Mouse (Mus musculus): Measurements from ENCODE around the gene Ercc2.

The Ercc2 gene

DNA sequence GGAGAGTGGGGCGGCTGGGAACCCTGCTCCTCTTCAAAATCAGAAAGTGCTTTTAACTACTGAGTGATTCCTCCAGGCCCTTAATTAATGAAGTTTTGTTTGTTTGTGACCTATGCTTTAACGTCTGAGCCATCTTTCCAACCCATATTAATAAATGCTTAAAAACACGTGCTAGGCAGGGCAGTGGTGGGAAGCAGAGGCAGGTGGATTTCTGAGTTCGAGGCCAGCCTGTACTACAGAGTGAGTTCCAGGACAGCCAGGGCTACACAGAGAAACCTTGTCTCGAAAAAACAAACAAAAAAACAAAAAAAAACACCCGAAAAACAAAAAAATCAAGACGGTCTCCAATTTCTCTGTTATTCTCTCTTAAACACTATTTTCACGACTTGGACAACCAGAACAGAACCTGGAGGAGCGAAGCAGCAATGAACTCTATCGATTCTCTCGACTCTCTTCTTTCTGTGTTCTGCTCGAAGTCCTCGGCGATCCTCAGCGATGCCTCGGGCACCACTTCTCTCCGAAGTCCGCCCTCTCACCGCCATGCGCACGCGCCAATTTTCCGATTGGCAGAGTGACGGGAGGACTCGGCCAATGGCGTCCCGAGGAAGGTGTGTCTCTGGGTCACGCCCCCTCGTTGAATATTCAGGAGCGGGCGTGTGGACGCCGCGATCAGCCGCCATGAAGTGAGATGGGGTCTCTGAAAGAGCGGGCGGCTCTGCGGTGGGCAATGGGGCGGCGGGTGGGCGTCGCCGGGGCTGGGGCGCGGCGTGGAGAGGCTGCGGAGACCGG, at the start of gene Ercc2:
Gene Ercc2 (plus strand): TSS at position 634 of the 789 bp plus-strand sequence.
- peak; percentile 100 for DNase-seq (ENCODE audit: low spot score)

DNA sequence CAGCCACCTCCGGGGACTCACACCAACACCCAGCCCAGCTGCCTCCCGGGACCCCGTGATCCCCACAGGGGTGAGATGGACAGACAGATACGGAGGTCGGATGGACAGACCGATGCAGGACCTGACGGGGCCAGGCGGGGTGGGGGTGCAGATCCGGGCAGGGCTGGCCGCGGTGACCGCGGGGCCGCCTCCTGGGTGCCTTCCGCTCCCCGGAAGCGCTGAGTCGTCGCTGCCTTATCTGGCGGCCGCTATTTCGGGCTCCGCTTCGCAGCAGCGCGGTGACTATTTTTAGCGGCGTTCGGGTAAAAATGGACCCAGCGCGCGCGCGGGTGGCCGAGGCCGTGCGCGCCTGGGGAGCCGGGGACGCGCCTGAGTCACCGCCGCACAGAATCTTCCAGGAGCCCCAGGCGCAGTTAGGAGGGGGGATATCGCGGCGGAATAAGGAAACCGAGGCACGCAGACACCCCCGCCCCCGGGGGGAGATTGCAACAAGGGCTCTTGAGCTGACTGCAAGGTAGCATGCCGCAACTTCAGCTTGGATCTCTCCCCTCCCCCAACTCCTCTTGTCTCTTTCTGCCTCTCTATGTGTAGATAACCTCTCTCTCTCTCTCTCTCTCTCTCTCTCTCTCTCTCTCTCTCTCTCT, 49.0 kb upstream of the Ercc2 start:
- peak; percentile 61 for DNase-seq (ENCODE audit: low spot score)

DNA sequence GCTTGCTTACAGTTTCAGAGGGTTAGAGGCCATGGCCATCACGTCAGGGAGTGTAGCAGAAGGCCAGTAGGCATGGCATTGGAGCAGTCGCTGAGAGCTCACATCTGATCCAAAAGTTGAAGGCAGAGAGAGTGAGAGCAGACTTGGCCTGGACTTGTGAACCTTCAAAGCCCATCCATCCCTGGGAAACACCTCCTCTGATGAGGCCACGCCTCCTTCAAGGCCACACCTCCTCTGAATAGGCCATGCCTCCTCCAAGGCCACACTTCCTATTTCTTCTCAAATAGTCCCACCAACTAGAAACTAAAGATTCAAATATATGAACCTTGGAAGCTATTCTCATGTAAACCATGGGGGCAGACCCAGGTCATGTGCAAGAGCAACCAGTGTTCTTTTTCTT, 46.2 kb upstream of the Ercc2 start:
- DNase-seq (ENCODE audit: low spot score): no peak

DNA sequence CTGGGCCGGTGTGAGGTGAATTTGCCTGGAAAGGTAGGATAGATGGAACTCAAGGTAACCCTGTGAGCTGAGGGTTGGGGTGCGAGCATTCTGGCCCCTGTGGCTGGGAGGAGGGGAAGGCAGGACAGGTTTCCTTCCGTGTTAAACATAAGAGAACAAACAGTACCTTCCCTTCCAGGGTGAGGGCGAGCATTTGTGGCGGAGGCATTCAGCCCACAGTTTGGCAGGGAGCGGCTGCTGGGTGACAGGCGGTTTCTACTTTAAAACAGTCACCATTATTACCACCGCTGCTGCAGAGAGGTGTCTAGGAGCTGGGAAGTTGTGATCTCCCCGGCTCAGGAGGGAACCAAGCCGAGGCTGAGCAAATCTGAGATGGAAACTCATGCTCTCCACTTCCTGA, 44.7 kb upstream of the Ercc2 start:
- DNase-seq (ENCODE audit: low spot score): no peak

DNA sequence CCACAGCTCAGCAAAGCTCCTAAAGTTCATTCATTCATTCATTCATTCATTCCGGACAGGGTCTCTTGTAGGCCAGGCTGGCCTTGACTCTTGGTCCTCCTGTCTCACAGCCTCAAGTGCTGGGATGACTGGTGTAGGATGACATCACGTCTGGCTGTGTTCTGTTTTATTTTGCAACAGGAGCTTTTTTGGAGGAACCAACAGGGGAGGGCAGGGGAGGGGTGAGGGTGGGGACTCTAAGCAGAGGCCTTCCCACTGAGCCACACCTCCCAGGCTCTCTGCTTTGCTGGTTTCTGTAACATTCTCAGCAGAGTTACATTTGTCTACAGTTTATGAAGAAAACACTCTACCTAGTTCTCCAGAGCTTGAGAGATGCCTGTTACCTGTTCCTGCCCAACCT, 43.8 kb upstream of the Ercc2 start:
- DNase-seq (ENCODE audit: low spot score): no peak

DNA sequence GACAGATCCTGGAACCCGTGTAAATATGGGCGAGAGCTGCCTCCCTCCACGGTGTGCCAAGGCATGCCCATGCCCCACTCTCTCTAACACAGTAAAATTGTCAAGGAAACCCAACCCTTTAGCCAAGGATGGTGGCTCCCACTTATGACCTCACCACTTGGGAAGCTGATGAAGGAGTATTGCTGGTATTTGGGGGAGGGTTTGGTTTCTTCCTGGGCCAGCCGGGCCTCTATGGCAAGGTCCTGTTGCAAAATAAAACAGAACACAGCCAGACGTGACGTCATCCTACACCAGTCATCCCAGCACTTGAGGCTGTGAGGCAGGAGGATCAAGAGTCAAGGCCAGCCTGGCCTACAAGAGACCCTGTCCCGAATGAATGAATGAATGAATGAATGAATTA, 43.2 kb upstream of the Ercc2 start:
- DNase-seq (ENCODE audit: low spot score): no peak

DNA sequence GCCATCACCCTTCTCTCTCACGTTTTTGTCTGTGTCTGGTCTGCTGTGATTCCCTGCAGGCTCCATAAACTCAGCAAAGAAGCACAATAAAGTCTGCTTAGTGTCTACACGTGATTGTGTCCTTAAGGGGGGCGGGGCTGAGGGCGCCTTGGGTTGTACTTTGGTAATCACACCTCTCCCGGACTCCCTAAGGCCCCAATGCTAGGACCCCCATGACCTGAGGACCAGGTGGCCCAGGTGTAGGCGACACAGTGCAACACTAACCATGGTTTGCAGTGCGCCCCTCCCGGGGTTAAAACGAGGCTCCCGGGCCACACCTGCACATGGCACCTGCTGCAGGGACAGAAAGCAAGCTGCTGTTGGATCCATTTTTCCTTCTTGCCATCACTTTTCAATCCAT, 40.6 kb upstream of the Ercc2 start:
- DNase-seq (ENCODE audit: low spot score): no peak

DNA sequence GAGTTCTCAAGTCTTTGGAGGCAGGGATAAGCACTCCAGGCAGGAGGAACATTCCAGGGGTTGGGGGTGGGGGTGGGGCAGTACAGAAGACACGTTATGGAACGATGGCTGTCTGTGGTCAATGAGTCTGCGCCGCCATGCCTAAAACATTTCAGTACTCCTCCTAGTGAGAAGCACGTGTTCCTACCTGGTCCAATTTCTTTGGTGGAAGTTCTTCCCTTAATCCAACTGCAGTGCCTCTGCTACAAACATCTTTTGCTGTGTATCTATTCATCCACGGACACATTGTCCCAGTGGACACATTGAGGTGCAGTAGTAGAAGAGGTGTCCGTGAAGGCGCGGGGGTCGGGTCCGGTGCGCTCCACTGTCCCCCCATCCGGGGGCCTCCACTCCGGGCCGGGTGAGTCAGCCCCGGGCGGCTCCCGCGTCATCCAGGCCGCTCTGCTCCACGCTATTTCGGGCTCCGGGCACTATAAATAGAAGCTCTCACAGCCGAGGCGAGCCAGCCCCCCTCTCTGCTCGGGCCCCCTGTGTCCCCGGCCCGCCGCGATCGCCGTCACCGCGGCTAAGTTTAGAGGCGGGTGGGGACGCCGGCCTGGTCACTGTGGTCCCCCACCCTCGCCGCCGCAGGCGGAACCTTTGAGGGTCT, 39.9 kb upstream of the Ercc2 start:
- no peak for DNase-seq (ENCODE audit: low spot score)

DNA sequence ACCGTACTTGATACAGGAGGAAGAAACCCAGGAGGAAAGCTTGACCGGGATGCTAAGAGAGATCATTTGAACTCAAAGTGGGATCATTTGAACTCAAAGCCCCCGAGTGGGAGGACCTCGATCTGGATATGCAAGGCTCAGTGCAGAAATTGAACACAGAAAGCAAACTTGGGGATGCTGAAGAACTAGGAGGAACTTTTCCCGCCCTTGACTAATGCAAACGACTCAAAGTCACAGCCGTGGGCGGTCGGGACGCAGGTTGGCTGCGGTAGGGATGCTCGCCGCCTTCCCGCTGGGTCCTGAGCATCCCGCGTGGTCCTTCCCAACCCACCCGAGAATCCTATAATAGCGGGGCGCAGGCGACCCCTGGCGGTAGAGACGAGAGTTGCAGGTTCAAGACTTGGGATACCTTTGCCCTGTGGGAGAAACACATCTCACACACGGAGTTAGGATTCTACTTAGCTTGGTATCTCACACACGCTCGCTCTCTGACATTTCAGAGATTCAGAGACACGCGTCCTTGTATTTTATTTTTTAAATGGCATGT, 39.3 kb upstream of the Ercc2 start:
- peak; percentile 89 for DNase-seq (ENCODE audit: low spot score)

DNA sequence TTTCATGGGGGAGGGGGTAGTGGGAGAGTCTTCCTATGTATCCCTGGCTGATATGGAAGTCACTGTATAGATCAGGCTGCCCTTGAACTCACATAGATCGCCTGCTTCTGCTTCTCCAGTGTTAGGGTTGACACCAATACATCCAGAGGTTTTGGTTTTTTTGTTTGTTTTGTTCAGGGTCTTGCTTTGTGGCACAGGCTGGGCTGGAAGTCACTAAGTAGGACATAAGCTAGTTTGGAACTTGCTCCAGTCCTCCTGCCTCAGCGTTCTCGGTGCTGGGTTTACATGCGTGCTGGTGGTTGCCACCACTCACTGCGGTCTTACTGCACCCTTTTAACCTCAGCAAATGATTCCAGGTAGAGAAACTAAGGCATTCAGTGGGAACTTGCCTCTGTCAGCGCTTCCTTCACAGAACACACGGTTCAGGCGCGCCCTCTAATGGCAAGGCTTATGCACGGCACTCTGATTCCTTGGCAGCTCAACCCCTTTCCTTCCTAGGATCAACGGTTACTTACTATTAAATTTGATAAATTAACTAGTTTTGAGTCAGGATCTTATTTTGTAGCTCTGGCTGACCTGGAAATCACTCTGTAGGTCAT, 38.5 kb upstream of the Ercc2 start:
- peak; percentile 95 for DNase-seq (ENCODE audit: low spot score)

DNA sequence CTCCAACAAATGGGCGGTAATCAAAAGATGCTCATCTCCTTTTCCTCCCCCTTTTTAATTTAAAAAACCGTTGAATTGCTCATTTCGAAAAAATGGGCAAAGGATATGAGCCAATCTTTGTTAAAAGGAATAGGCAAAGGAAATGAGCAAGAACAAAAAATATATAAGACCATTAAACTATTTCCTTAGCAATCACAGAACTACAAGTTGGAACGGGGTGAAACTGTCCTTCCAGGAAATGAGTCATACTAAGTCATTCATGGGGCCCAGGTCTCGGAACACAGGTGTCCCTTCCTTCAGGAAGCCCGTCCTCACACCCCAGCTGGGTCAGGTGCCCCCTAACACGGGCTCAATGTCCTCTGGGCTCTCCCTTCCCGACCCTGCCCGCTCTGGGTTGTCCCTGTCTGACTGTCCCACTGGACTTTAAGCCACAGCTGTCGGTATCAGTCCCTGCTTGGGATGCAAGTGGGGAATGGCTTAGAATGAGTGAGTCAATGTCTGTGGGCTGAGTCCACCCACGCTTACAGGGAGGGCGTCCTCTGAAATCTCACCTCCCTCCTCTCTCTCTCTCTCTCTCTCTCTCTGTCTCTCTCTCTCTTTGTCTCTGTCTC, 37.5 kb upstream of the Ercc2 start, which contains the start of gene Ercc1:
Gene Ercc1 (plus strand): TSS at position 542 of the 611 bp plus-strand sequence.
- no peak for DNase-seq (ENCODE audit: low spot score)

DNA sequence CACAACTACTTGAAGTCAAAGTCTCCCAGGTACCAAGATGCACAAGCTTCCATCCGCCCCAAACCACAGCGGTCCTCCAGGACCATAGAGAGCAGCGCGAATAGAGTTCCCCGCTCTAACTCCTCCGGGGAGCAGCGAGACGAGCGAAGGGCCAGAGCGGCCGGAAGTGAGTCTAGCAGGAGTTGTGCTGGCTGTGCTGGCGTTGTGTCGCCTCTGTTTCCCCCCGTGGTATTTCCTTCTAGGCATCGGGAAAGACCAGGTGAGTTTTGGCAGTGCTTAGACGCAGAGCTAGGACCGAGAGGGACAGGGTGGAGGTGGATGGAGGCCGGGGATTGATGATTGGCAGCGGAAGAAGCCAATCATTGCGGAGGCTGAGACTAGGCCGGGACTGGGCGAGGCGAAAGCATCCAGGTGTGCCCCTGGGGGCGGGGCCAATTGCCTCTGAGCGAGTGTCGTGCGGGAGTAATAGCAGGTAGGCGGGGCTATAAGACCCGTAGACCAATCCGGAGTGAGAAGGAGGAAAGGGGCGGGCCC, 36.8 kb upstream of the Ercc2 start:
- DNase-seq (ENCODE audit: low spot score): peak; percentile 98

DNA sequence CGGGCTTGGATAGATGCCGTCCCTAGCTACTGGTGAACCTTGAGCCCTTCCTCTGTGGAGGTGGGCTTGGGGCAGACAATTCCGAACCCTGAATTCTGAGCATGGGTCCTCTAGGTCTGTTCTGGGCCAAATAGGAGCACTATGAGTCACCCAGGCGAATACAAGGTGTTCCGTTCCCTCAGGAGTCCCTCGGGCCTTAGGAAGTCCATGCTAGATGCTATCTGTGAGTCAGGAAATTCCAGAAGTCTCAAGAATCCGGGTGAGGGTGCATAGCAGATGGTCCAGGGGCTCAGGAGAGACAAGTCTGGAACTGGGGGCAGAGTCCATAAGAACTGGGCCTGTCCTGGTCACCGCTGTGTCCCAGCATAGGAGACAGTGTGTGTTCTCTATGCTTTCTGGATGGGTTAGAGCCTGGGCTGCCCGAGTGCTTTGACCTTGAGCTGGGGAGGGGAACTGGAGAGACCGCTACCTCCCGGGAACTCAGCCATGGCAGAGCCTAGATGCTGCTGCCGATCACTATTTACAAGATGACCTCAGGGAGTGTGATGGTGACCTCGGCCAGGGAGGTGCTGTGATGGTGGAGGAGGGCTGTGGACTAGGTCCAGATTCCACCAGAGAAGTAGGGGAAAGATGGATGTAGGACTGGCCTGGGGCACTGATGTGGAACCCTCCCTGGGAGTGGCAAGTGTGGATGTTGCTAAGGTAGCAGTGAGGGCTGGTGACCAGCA, 32.5 kb upstream of the Ercc2 start:
- no peak for DNase-seq (ENCODE audit: low spot score)

DNA sequence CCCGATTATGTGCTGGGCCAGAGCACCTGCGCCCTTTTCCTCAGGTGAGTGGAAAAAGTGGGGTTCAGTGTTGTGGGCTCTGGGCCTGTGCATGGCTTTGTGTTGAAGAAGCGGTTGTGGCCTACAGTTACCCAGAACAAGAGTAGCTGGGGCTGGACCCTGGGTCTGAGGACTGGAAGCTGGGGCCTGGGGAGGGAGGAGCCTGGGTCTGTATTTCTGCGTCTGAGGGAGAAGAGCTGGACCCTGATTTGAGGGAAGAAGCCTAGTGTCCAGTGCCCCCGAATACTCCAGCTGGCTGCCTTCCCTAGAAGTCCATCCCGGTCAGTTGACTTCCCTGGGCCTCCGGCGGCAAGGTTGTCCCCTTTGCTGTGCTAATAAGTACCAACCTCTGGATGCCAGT, 31.6 kb upstream of the Ercc2 start:
- no peak for DNase-seq (ENCODE audit: low spot score)

DNA sequence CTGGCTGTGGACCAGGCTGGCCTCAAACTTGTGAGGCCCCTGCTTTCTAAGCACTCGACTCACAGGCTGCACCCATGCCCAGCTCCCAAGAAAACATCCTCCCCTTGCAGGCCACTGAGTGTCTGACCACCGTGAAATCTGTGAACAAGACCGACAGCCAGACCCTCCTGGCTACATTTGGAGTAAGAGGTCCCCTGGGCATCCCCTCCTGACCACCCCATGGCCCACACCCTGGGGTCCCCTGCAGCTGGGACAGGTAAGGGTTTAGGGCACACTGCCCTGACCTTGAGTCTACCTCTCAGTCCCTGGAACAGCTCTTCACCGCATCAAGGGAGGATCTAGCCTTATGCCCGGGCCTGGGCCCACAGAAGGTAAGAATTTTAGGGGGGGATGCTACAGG, 26.8 kb upstream of the Ercc2 start:
- DNase-seq (ENCODE audit: low spot score): no peak

DNA sequence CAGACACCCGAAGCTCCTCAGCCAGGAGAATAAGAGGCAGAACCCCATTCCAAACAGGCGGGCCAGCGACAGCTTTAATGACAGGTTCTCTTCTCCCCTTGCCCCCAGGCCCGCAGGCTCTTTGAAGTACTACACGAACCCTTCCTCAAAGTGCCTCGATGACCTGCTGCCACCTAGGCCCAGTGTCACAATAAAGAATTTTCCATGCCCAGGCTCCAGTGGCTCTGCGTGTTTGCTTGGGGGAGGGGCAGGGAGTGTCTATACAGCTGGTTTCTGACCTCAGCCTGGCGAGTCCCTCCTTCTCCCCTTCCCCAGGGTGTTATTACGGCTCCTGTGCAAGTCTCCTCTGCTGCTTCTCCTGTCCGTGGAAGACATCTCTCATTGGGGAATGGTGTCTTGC, 25.5 kb upstream of the Ercc2 start:
- no peak for DNase-seq (ENCODE audit: low spot score)

DNA sequence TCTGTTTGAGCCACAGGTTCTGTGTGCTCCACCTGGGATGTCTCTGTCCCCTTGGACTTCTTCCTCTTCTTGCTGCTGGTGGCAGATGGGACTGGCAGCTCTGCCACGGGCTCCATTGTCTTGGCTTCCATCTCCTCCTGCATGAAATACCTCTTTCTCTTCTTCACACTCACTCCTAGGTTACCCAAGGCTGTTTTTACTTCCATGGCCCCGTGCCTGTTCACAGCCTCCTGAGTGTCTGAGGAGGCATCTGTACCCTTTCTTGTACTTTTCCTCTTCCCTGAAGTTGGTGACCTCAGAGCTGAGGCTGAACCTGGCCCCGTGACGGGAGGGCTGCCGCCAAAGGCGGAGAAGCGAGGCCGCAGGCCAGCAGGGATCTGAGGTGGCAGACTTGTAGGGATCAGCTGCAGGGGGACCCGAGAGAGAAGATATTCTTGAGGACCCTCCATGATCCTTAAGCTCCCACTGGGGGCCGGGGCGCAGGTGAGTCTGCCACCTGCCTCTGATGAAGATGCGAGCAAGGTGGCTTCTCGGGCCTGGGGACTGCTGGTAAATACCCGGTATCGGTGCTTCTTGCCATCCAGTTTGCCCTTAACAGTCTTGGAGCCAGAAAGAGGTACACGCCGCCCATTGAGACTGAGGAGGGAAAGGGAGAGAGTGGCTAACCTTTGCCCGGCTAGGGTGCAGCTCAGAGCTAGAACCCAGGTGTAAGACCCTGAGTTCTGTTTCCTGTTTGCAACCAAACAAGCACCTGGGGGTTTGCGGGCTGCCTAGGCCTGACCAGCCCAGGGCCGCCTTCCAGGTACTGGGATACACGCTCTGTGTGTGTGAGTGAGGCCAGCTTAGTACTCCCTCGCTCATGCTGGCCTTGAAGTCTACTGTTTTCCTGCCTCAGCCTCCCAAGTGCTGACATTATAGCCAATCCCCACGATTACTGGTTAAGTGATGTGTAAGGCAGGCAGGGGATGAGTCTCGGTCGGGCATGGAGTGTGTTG, 24.1 kb upstream of the Ercc2 start:
- DNase-seq (ENCODE audit: low spot score): no peak

DNA sequence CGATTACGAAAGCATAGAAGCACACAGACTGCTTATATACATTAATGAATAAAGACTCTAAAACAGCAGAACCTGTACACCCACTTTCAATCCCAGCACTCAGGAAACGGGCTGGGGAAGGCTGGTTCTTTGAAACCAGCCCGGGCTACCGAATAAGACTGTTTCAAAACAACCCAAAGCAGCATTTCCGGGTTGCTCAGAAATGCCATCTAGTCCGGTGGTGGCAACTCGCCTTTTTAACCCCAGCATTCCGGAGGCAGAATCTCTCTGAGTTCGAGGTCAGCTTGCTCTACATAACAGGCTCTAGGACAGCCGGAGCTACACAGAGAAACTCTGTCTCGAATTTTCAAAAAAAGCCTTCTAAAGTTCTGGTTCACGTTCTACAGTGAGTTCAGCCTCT, 23.2 kb upstream of the Ercc2 start:
- DNase-seq (ENCODE audit: low spot score): no peak

DNA sequence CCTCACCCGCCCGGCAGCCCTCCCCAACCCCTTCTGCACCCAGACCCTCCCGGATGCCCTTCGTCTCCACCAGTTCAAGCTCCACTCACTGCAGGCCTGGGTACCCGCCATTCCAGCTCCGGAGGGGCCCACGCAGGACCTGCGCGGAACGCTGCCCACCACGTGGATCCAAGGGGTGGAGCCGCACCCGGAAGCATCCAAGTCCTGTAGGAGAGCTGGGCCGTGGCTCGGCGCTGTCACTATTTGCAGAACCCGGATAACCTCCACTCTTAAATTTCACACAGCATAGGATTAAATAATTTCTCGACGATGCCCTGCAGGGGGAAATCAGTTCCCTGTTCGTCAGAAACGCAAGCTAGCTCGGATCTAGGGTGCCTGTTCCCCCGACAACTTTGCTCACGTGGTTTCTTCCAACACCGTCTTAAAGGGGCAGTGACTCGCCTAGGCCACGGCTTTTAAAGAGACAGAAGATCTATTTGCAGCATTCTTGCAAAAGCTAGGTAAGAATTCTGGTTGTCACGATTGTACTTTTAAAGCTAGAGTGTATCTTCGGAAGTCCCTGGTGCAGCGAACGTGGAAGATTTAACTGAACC, 22.4 kb upstream of the Ercc2 start, which contains the start of the genes Cd3eap and Ppp1r13l:
Gene Cd3eap (minus strand): TSS at position 185 of the 593 bp plus-strand sequence.
Gene Ppp1r13l (plus strand): TSS at position 451 of the 593 bp plus-strand sequence.
- peak; percentile 90 for DNase-seq (ENCODE audit: low spot score)
